Mouse (Mus musculus): ENCODE results near the gene Vmn2r84. TPM values are rescaled to one million over a fixed set of nuclear protein-coding genes. Genes with fewer than 3 reads are reported as not detected.

Vmn2r84 gene
- total and polyA plus RNA-seq, 3 experiments = 0.01 TPM; not detected in 2

GRCm38 (mm10) chr10:130364766-130365165, 29.4 kb downstream of the Vmn2r84 start:
- Histone ChIP-seq H3K9me3 (replicated peaks; ENCODE audit: insufficient read depth, low read length) (no peaks in the 10 kb centered on the region), H3K4me3 (ENCODE audit: control insufficient read depth in 1 of 2, insufficient read depth in 1 of 2, low read depth in 2 of 2, low read length in 2 of 2) (no peak overlapping the region), H3K27ac (ENCODE audit: control insufficient read depth, low read depth, low read length) (no peak overlapping the region), H3K36me3 (ENCODE audit: control insufficient read depth in 1 of 2, insufficient read depth in 2 of 2, low read length in 2 of 2) (peaks cover 0 to 9% of the 10 kb centered on the region in 2 experiments; a peak in 2 of 4 replicates), H3K4me1 (ENCODE audit: control insufficient read depth in 1 of 2, insufficient read depth in 2 of 2, low read length in 2 of 2) (peaks cover 3 to 9% of the 10 kb centered on the region in 2 experiments; a peak in 2 of 4 replicates), H3K9ac (ENCODE audit: control insufficient read depth, low read depth, low read length, poor library complexity, severe bottlenecking) (no peak overlapping the region), H3K27me3 (ENCODE audit: control insufficient read depth in 1 of 2, insufficient read depth in 2 of 2, low read length in 2 of 2) (no peaks in the 10 kb centered on the region), H3K79me2 (ENCODE audit: control insufficient read depth, insufficient read depth, low read length, poor library complexity) (no peaks in the 10 kb centered on the region)
- DNase-seq (ENCODE audit: low read depth, low spot score) = peak; percentile 35
- TF ChIP-seq SMC3 (IDR thresholded peaks at IDR 0.05; ENCODE audit: low read depth, low read length) (no peak), GATA1 (IDR thresholded peaks at IDR 0.05; ENCODE audit: low read depth, low read length) (peak; percentile 34; the same call in 1 of the 2 replicates), EP300 (IDR thresholded peaks at IDR 0.05; ENCODE audit: low read depth in 1 of 2, low read length in 2 of 2) (peak; percentile 7 to 72; a peak in 1 of 4 replicates), ELF1 (IDR thresholded peaks at IDR 0.05; ENCODE audit: low read depth, low read length) (no peak)

- Histone ChIP-seq H3K27ac (ENCODE audit: control insufficient read depth, low read depth, low read length) (no peak overlapping the region), H3K4me1 (ENCODE audit: control insufficient read depth in 1 of 2, insufficient read depth in 2 of 2, low read length in 2 of 2) (peaks cover 3 to 9% of the 10 kb centered on the region in 2 experiments; a peak in 2 of 4 replicates), H3K36me3 (ENCODE audit: control insufficient read depth in 1 of 2, insufficient read depth in 2 of 2, low read length in 2 of 2) (peaks cover 0 to 9% of the 10 kb centered on the region in 2 experiments; a peak in 2 of 4 replicates), H3K79me2 (ENCODE audit: control insufficient read depth, insufficient read depth, low read length, poor library complexity) (no peaks in the 10 kb centered on the region), H3K9me3 (replicated peaks; ENCODE audit: insufficient read depth, low read length) (no peaks in the 10 kb centered on the region), H3K9ac (ENCODE audit: control insufficient read depth, low read depth, low read length, poor library complexity, severe bottlenecking) (no peak overlapping the region), H3K4me3 (ENCODE audit: control insufficient read depth in 1 of 2, insufficient read depth in 1 of 2, low read depth in 2 of 2, low read length in 2 of 2) (no peak overlapping the region), H3K27me3 (ENCODE audit: control insufficient read depth in 1 of 2, insufficient read depth in 2 of 2, low read length in 2 of 2) (no peaks in the 10 kb centered on the region)
- DNase-seq (ENCODE audit: low read depth, low spot score) = peak; percentile 80
- no peak for TF ChIP-seq ETS1 (IDR thresholded peaks at IDR 0.05; ENCODE audit: low read depth, low read length)
- no peak for TF ChIP-seq MAFK (IDR thresholded peaks at IDR 0.05; ENCODE audit: borderline replicate concordance, low read depth, low read length)
- TF ChIP-seq CTCF (IDR thresholded peaks at IDR 0.05 in 2 of 3, conservative IDR thresholded peaks at IDR 0.05 in 1 of 3; ENCODE audit: control insufficient read depth in 1 of 3, insufficient read depth in 1 of 3, low read depth in 2 of 3, low read length in 3 of 3, poor library complexity in 1 of 3, severe bottlenecking in 1 of 3) = peak; percentile 23 to 85 (median 32); a peak in 5 of 6 replicates
- no peak for TF ChIP-seq GATA1 (IDR thresholded peaks at IDR 0.05; ENCODE audit: low read depth, low read length)
- TF ChIP-seq POLR2A (IDR thresholded peaks at IDR 0.05; ENCODE audit: control insufficient read depth in 1 of 2, insufficient read depth in 1 of 2, low read depth in 1 of 2, low read length in 2 of 2, poor library complexity in 1 of 2) = no peak
- no peak for TF ChIP-seq POLR2AphosphoS2 (IDR thresholded peaks at IDR 0.05; ENCODE audit: low read length)
- no peak for TF ChIP-seq TAL1 (IDR thresholded peaks at IDR 0.05; ENCODE audit: low read length)
- TF ChIP-seq RAD21 (IDR thresholded peaks at IDR 0.05; ENCODE audit: low read depth, low read length) = peak; percentile 97
- TF ChIP-seq SMC3 (IDR thresholded peaks at IDR 0.05; ENCODE audit: low read depth, low read length) = peak; percentile 92
- TF ChIP-seq NRF1 (IDR thresholded peaks at IDR 0.05; ENCODE audit: insufficient read depth, low read depth, low read length, poor library complexity, severe bottlenecking) = no peak
- no peak for TF ChIP-seq ZKSCAN1 (IDR thresholded peaks at IDR 0.05; ENCODE audit: low read depth, low read length)
- TF ChIP-seq HCFC1 (IDR thresholded peaks at IDR 0.05; ENCODE audit: low read depth, low read length) = no peak
- TF ChIP-seq MAZ (IDR thresholded peaks at IDR 0.05; ENCODE audit: low read depth, low read length) = no peak
- no peak for TF ChIP-seq POLR2AphosphoS5 (IDR thresholded peaks at IDR 0.05; ENCODE audit: borderline replicate concordance, low read depth, low read length)
- no peak for TF ChIP-seq MXI1 (IDR thresholded peaks at IDR 0.05; ENCODE audit: low read depth, low read length)
- no peak for TF ChIP-seq GABPA (IDR thresholded peaks at IDR 0.05; ENCODE audit: low read depth, low read length)
- no peak for TF ChIP-seq JUND (IDR thresholded peaks at IDR 0.05; ENCODE audit: low read depth, low read length)
- no peak for TF ChIP-seq ZMIZ1 (IDR thresholded peaks at IDR 0.05; ENCODE audit: low read depth, low read length)
- no peak for TF ChIP-seq MYB (IDR thresholded peaks at IDR 0.05; ENCODE audit: low read depth, low read length)
- TF ChIP-seq E2F4 (IDR thresholded peaks at IDR 0.05; ENCODE audit: borderline replicate concordance, low read depth, low read length) = no peak
- TF ChIP-seq CHD1 (IDR thresholded peaks at IDR 0.05; ENCODE audit: low read depth, low read length) = no peak
- TF ChIP-seq EP300 (IDR thresholded peaks at IDR 0.05; ENCODE audit: low read depth in 1 of 2, low read length in 2 of 2) = no peak
- TF ChIP-seq USF2 (IDR thresholded peaks at IDR 0.05; ENCODE audit: borderline replicate concordance in 1 of 2, insufficient read depth in 1 of 2, low read depth in 1 of 2, low read length in 2 of 2) = no peak
- no peak for TF ChIP-seq KAT2A (conservative IDR thresholded peaks at IDR 0.05; ENCODE audit: low read depth, low read length)
- TF ChIP-seq TCF12 (IDR thresholded peaks at IDR 0.05; ENCODE audit: low read depth, low read length) = no peak
- no peak for TF ChIP-seq MEF2A (IDR thresholded peaks at IDR 0.05; ENCODE audit: extremely low read depth, insufficient replicate concordance, low read depth, low read length, poor library complexity, severe bottlenecking)
- TF ChIP-seq UBTF (IDR thresholded peaks at IDR 0.05; ENCODE audit: borderline replicate concordance, insufficient read depth, low read depth, low read length) = no peak
- no peak for TF ChIP-seq USF1 (IDR thresholded peaks at IDR 0.05; ENCODE audit: low read depth, low read length)
Observed at GRCm38 (mm10) chr10:130363438-130364164, 30.5 kb downstream of the Vmn2r84 start.
